Mouse (Mus musculus) embryonic facial prominence, embryonic 15.5 days (tissue): ENCODE data around the gene Mrm3. TPM values are rescaled to one million over a fixed set of nuclear protein-coding genes. Genes with fewer than 3 reads are reported as not detected.
A peak's percentile ranks its signal among the peaks of the same experiment; 100 is the strongest.

Experiments
- ATAC-seq: fragments of 200-750 bp; cut with Nextera tagmentation; 2 replicates; pipeline ENCODE4 v1.8.0; 2017; ENCODE audit warnings: low read depth, moderate TSS enrichment; ENCODE audit not compliant: insufficient number of reproducible peaks, low FRiP score, low TSS enrichment
- H3K27ac ChIP-seq: fragments of 300-500 bp; sonication (generic); replicated peaks from 2 replicates; pipeline ENCODE4 v1.5.1; 2015; ENCODE audit warnings: mild to moderate bottlenecking, inconsistent platforms
- H3K27me3 ChIP-seq: fragments of 300-500 bp; sonication (generic); 2 replicates; pipeline ENCODE4 v1.6.1; 2015; ENCODE audit warnings: inconsistent platforms
- H3K36me3 ChIP-seq: fragments of 300-500 bp; sonication (generic); 2 replicates; pipeline ENCODE4 v1.6.1; 2015; ENCODE audit warnings: mild to moderate bottlenecking, inconsistent platforms
- H3K4me1 ChIP-seq: fragments of 300-500 bp; sonication (generic); 2 replicates; pipeline ENCODE4 v1.6.1; 2015; ENCODE audit warnings: inconsistent platforms
- H3K4me2 ChIP-seq: fragments of 300-500 bp; sonication (generic); replicated peaks from 2 replicates; pipeline ENCODE4 v1.6.1; 2015; ENCODE audit warnings: mild to moderate bottlenecking, inconsistent platforms
- H3K4me3 ChIP-seq: fragments of 300-500 bp; sonication (generic); replicated peaks from 2 replicates; pipeline ENCODE4 v1.5.1; 2015; ENCODE audit warnings: mild to moderate bottlenecking, inconsistent platforms
- H3K9ac ChIP-seq: fragments of 300-500 bp; sonication (generic); 2 replicates; pipeline ENCODE4 v1.6.1; 2015; ENCODE audit warnings: inconsistent platforms
- H3K9me3 ChIP-seq: fragments of 300-500 bp; sonication (generic); replicated peaks from 2 replicates; pipeline ENCODE4 v1.6.1; 2016; ENCODE audit warnings: inconsistent platforms
- WGBS: fragments of 180-500 bp; shearing (Covaris S2); methylation state at CpG from one replicate; pipeline ENCODE4 v1.1.7; 2015; 5-methylcytosine and 5-hydroxymethylcytosine counted together
- polyA plus RNA-seq: library from polyadenylated mRNA; unstranded; fragments of >200 nt; fragmentation: Nextera tagmentation; extraction: Ambion mirVana; gene quantifications from 2 replicates; pipeline ENCODE4 v1.2.1, GENCODE M21; 2015

The Mrm3 gene
- polyA plus RNA-seq, 1 experiment from 2014 or later: 23.8 TPM

DNA sequence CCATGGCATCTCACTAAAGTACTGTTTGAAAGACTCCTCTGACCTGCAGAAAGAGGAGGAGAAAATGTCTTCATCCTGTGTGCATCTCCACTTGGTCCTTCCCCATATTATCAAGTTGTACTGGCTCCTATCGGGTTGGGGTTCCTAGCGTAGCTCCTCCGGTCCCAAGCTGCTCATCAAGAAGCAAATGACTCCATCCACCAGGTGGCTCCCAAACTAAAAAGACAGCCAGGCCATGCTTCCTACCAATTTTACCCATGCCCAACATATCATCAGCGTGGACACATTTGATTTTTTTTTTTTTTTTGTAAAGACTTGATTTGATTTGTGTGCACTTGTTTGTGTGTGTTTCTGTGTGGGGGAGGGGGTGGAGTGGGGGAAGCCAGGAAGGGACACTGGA lies 28.9 kb downstream of the Mrm3 start:
- Histone ChIP-seq H3K27ac (no peak overlapping the region), H3K9me3 (no peaks in the 10 kb centered on the region), H3K4me2 (no peak overlapping the region), H3K27me3 (no peaks in the 10 kb centered on the region), H3K36me3 (peaks cover 37% of the 10 kb centered on the region), H3K9ac (no peak overlapping the region), H3K4me1 (0 out of 2 replicates have a peak, but pooled peaks cover 3% of the 10 kb centered on the region), H3K4me3 (no peak overlapping the region)
- 67% methylated on average over 4 of the region's 4 CpGs for WGBS
- ATAC-seq: no peak

DNA sequence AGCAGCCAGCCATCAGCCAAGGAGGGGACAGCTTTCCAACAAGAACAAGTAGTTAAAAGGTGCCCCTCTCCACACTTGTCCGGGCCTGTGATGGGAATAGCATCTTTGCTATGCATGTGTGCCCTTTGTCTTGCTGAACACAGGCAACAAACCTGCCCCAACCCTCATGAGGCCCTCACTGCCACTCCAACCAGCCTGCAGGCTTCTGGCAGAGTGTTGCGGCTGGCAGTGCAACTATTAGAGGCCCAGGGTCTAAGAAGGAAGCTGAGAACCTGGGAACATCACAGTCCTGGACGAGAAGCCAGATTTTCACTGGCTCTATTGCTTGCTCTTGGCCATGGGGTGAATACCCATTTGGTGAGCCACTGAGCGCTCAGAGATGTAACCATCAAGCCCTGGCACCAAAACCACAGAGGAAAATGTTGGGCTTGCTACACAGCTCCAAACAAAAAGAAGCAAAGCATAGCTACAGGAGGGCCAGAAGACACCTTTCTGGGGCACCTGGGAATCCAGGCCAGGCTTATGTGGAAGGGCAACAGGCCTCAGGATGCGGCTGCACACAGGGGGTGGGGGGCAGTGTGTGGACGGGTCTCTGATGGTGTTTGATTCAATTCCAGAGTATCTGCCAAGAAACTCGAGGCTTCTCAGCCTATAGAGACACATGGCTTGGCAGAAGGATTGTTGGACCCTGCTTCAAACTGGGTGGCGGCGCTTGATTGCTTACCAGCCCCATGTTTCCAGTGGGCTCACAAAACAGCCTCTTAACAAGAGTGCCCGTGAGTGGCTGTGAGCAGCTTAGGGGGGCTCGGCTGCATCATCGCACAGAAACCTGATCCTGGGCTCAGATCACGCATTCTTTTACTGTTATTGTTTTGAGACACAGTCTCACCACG lies 35.7 kb downstream of the Mrm3 start:
- Histone ChIP-seq H3K27me3 (no peaks in the 10 kb centered on the region), H3K4me1 (peaks cover 21% of the 10 kb centered on the region), H3K9ac (no peak overlapping the region), H3K36me3 (peaks cover 16% of the 10 kb centered on the region; the same call in 1 of the 2 replicates), H3K4me3 (no peak overlapping the region), H3K27ac (peak overlapping the region; percentile 86), H3K9me3 (no peaks in the 10 kb centered on the region), H3K4me2 (no peak overlapping the region)
- peak; percentile 52; the same call in 1 of the 2 replicates for ATAC-seq
- WGBS: 36% methylated on average over 14 of the region's 14 CpGs

DNA sequence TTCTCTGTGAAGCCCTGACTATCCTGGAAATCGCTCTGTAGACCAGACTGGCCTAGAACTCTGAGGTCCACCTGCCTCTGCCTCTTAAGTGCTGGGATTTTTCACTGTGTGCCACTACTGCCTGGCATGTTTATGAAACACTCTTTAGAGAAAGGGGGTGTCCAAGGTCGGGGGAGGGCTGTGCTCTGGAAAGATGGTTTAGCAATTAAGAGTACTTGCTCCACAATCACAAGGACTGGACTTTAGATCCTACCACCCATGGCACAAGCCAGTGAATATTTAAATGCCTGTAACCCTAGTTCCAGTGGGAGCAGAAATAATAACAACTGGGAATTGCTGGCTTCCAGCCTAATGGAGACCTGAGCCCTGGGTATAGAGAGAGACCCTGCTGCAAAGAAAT lies 36.5 kb downstream of the Mrm3 start:
- Histone ChIP-seq H3K9me3 (no peaks in the 10 kb centered on the region), H3K9ac (no peak overlapping the region), H3K4me3 (no peak overlapping the region), H3K4me1 (peaks cover 28% of the 10 kb centered on the region), H3K27ac (peak overlapping the region; percentile 86), H3K4me2 (no peak overlapping the region), H3K36me3 (peaks cover 13% of the 10 kb centered on the region; the same call in 1 of the 2 replicates), H3K27me3 (no peaks in the 10 kb centered on the region)
- no peak for ATAC-seq
- WGBS: 54% methylated on average over 2 of the region's 2 CpGs

DNA sequence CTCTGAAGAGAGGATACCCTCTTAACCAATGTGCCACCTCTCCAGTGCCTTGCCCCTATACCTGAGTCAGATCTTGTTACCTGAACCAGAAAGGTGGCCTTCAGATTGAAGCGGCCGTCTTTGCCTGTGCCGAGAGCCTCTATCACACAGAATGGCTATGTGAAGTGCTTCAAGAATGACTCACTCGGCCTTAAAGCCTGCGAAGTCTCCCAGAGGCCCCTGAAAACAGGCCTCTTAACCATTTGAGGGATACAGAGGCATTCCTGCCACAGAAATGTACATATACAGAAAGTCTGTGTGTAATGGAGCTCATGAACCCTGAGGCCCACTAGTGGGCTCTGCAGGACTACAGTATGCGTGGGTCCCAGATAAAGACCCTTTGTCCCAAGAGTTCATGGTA lies 40.3 kb downstream of the Mrm3 start:
- H3K36me3 ChIP-seq: 0 out of 2 replicates have a peak, but pooled peaks cover 3% of the 10 kb centered on the region
- H3K27me3 ChIP-seq: no peaks in the 10 kb centered on the region
- 88% methylated on average over 6 of the region's 6 CpGs for WGBS
- H3K9me3 ChIP-seq: no peaks in the 10 kb centered on the region
- H3K4me3 ChIP-seq: no peak overlapping the region
- H3K4me2 ChIP-seq: no peak overlapping the region
- H3K9ac ChIP-seq: no peak overlapping the region
- H3K4me1 ChIP-seq: peaks cover 56% of the 10 kb centered on the region
- no peak overlapping the region for H3K27ac ChIP-seq
- ATAC-seq: no peak

DNA sequence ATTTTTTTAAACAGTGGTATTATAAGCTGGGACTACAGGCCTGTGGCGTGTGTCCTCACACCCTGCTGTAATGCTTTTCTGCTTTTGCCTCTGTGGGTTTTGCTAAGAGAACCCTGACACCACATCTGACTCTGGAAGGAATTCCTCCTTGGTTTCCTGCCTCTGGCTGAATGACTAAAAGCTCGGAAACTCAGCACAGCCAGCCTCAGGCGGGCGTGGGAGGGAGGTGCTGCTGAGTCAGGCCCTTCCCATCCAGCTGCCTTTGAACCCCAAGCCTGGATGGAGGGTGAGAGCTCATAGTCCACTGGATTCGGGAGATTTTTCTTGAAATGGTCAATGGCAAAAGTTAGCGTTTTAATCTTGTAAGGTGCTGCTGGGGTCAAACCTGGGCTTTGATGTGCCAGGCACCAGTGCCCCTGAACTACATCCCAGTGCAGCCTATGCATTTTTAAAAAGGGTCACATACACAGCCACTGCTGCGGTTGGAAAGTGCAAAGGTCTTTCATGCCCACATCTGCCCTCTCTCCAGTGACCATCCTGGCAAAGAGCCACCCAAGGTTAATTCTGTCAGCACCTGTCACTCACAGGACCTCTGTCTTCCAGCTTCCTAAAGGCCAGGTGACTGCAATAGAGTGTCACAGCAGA lies 42.0 kb downstream of the Mrm3 start:
- no peak overlapping the region for H3K9ac ChIP-seq
- ATAC-seq: no peak
- peaks cover 58% of the 10 kb centered on the region for H3K4me1 ChIP-seq
- no peaks in the 10 kb centered on the region for H3K27me3 ChIP-seq
- no peak overlapping the region for H3K4me3 ChIP-seq
- H3K9me3 ChIP-seq: no peaks in the 10 kb centered on the region
- peak overlapping the region; percentile 48 for H3K27ac ChIP-seq
- H3K4me2 ChIP-seq: no peak overlapping the region
- H3K36me3 ChIP-seq: 0 out of 2 replicates have a peak, but pooled peaks cover 3% of the 10 kb centered on the region
- 36% methylated on average over 7 of the region's 7 CpGs for WGBS

DNA sequence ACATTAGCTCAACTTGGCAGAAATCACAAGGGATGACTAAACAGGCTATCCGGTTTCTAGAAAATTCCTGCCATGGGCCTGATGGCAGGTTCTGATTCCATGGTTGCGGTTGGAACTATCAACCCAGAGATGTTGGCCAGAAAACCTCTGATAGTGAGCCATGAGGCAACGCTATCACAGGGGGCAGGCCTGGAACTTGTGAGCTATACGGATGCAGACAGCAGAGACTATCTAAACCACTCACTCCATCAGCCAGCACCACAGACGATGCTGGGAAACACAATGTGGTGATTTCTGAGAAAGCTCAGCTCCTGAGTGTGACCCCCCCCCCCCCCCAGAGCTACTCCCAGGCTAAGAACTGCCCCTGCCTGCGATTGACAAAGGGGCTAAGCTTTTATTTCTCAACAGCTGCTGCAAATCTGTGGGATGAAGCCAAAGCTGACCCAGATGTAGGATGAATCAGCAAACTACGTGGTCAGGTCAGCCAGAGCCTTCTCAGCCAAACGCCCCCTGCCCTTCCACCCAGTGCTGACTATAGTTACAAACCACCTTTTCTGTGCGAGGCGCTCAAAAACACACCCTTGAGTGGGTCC lies 43.1 kb downstream of the Mrm3 start:
- no peaks in the 10 kb centered on the region for H3K27me3 ChIP-seq
- H3K4me2 ChIP-seq: no peak overlapping the region
- no peak for ATAC-seq
- no peak overlapping the region for H3K9ac ChIP-seq
- H3K36me3 ChIP-seq: 0 out of 2 replicates have a peak, but pooled peaks cover 3% of the 10 kb centered on the region
- H3K9me3 ChIP-seq: no peaks in the 10 kb centered on the region
- no peak overlapping the region for H3K4me3 ChIP-seq
- 40% methylated on average over 10 of the region's 10 CpGs for WGBS
- peaks cover 67% of the 10 kb centered on the region for H3K4me1 ChIP-seq
- H3K27ac ChIP-seq: peak overlapping the region; percentile 65; the same call in 1 of the 2 replicates

DNA sequence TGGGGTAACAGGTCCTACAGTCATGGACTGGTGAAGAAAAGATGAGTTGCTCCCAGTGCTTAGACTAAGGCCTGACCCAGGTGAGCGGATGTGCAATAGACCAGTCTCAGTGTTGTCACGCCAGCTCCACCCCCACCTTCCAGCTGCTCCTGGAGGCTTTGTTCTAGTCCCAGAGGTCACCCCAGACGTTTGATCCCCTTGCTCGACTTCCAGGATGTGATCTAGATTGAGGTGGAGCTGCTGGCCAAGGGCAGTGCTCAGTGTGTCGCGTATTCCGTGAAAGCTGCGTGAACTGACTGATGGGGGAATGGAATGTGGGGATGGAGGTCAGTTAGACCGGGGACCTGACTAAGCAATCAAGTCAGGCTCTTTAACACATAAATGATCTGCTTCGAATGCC lies 43.8 kb downstream of the Mrm3 start:
- Histone ChIP-seq H3K36me3 (0 out of 2 replicates have a peak, but pooled peaks cover 3% of the 10 kb centered on the region), H3K4me2 (no peak overlapping the region), H3K9ac (no peak overlapping the region), H3K4me3 (no peak overlapping the region), H3K4me1 (peaks cover 73% of the 10 kb centered on the region), H3K9me3 (no peaks in the 10 kb centered on the region), H3K27me3 (no peaks in the 10 kb centered on the region), H3K27ac (peak overlapping the region; percentile 65; the same call in 1 of the 2 replicates)
- 55% methylated on average over 10 of the region's 10 CpGs for WGBS
- no peak for ATAC-seq

DNA sequence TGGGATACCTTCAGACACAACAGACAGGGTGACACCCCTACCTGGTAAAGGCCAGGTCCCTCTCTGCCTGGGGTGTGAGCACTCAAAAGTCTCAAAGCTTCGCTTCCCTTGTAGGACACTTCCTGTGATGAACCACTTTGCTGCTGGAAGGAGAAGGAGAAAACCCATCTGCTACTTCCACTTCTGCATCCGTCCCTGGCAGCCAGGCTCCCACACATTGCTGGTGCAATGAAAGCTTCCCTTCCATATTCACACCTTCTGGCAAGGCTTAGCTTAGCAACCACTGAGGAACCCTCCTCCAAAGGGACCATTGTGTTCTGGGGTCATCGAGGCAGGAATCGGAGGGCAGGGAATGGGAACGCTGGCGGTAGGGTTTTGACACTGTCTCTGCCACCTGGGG lies 45.1 kb downstream of the Mrm3 start:
- WGBS: 84% methylated on average over 6 of the region's 6 CpGs

DNA sequence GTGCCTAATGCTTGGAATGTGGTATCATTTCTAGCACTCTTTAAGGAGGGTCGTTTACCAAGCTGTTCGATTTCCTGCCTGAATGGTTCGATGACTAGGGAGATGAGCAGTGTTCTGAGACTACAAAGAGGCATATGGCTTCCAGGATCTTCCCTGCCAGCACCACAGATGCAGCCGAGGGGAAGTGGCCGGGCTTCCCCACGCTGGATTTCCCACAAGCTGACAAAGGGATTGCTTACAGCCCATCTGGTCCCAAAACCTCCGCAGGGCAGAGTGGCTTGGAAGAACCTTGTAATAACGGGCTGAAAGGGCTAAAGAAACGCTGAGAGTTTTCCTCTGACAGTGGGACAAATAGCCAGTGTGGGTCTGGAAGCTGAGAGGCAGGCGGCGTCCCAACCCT lies 46.9 kb downstream of the Mrm3 start:
- ATAC-seq: peak; percentile 32; the same call in 1 of the 2 replicates
- no peaks in the 10 kb centered on the region for H3K36me3 ChIP-seq
- peaks cover 95% of the 10 kb centered on the region for H3K4me1 ChIP-seq
- H3K9ac ChIP-seq: no peak overlapping the region
- H3K4me2 ChIP-seq: no peak overlapping the region
- WGBS: 19% methylated on average over 11 of the region's 11 CpGs
- H3K27ac ChIP-seq: peak overlapping the region; percentile 82
- H3K9me3 ChIP-seq: no peaks in the 10 kb centered on the region
- no peaks in the 10 kb centered on the region for H3K27me3 ChIP-seq
- H3K4me3 ChIP-seq: no peak overlapping the region

More for the DNA sequence above, 45.1 kb downstream of the Mrm3 start:
- no peaks in the 10 kb centered on the region for H3K9me3 ChIP-seq
- no peaks in the 10 kb centered on the region for H3K27me3 ChIP-seq
- no peak overlapping the region for H3K9ac ChIP-seq
- 0 out of 2 replicates have a peak, but pooled peaks cover 3% of the 10 kb centered on the region for H3K36me3 ChIP-seq
- no peak overlapping the region for H3K4me2 ChIP-seq
- H3K4me1 ChIP-seq: peaks cover 87% of the 10 kb centered on the region
- H3K27ac ChIP-seq: no peak overlapping the region
- H3K4me3 ChIP-seq: no peak overlapping the region
- ATAC-seq: no peak

DNA sequence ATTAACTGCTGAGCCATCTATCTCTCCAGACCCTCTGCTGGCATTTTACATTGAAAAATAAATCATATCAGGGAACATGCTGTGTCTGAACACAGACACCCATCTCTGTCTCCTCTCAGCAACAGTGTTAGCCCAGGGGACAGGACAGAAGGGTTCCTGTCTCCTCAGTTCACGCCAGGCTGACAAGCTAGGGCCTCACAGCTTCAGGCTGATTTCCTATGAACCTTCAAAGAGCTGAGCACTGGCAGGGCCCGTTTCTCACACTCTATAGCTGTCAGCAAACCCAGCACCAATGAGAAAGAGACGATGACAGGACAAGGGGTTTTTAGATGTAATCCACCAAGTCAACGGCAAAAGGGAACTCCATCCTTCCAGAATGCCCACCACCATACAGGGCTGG lies 48.4 kb downstream of the Mrm3 start:
- WGBS: 65% methylated on average over 4 of the region's 4 CpGs
- Histone ChIP-seq H3K27ac (peak overlapping the region; percentile 87), H3K9me3 (no peaks in the 10 kb centered on the region), H3K4me2 (0 out of 2 replicates have a peak overlapping the region, but pooled peaks have one; percentile 22), H3K27me3 (no peaks in the 10 kb centered on the region), H3K4me3 (no peak overlapping the region), H3K36me3 (no peaks in the 10 kb centered on the region), H3K9ac (no peak overlapping the region), H3K4me1 (peaks cover 92% of the 10 kb centered on the region)
- ATAC-seq: no peak

DNA sequence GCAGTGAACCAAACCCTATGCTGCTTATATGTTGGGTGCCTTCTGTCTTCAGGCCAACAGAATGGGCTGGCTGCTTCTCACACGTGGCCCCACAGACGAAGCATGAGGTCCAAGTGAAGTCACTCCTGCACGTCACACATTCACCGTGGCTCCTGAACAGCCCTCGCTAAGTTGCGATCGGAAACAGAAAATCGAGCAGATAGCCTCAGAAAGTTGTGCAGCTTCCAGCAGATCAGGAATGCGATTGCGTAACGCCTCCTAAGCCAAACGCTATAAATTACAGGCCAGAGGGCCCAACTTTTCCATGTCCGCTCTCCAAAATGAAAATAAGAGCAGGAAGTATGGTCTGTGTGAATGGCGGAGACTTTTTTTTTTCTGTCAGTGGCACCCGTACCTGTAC lies 48.9 kb downstream of the Mrm3 start:
- Histone ChIP-seq H3K9ac (no peak overlapping the region), H3K4me2 (peak overlapping the region; percentile 22), H3K36me3 (no peaks in the 10 kb centered on the region), H3K27me3 (no peaks in the 10 kb centered on the region), H3K4me1 (peaks cover 92% of the 10 kb centered on the region), H3K27ac (peak overlapping the region; percentile 87), H3K9me3 (no peaks in the 10 kb centered on the region), H3K4me3 (no peak overlapping the region)
- 37% methylated on average over 15 of the region's 15 CpGs for WGBS
- no peak for ATAC-seq
